Mouse (Mus musculus) neural tube, embryonic 10.5 days (tissue): ENCODE results near the gene Cxcl3.
"Not testable (repeated sequence)": the region's sequence is repeated elsewhere in the genome, so short reads cannot be mapped to it uniquely, and the experiment has no call there.

ENCODE experiments used
- DNase-seq: peaks from one replicate; pipeline ENCODE4 v3.0.0-alpha.2; 2017; ENCODE audit warnings: low spot score; ENCODE audit errors: extremely low spot score

The Cxcl3 gene

GRCm38 (mm10) chr5:90789306-90790073, 3.6 kb downstream of the Cxcl3 start:
- DNase-seq = peak; percentile 15

- DNase-seq = peak; percentile 32
Observed at GRCm38 (mm10) chr5:90790074-90790502, 4.2 kb downstream of the Cxcl3 start.

GRCm38 (mm10) chr5:90794195-90794625, 8.3 kb downstream of the Cxcl3 start, which contains the start of gene Cxcl15:
Gene Cxcl15, plus strand, starts transcription at chr5:90794534.
- DNase-seq = no peak

GRCm38 (mm10) chr5:90795392-90795791, 9.5 kb downstream of the Cxcl3 start:
- DNase-seq = not testable (repeated sequence)

DNA sequence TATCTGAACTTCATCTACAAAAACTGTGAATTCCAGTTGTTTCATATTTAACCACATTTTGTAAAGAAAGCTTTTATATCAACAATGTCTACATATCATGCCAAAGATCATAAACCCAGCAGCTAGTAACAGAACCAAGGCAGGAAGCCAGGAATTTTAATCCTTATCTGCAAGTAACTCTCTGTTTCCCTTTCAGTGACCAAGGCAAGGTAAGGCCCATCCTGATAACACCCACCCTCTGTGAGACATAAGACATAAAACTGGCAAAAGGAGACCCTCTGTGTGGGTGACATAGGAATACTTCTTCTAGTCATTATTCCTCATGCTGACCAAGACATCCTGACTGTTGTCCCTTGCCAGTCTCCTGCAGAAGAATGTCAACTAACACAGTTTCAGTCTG, 18.7 kb downstream of the Cxcl3 start:
- no peak for DNase-seq

DNA sequence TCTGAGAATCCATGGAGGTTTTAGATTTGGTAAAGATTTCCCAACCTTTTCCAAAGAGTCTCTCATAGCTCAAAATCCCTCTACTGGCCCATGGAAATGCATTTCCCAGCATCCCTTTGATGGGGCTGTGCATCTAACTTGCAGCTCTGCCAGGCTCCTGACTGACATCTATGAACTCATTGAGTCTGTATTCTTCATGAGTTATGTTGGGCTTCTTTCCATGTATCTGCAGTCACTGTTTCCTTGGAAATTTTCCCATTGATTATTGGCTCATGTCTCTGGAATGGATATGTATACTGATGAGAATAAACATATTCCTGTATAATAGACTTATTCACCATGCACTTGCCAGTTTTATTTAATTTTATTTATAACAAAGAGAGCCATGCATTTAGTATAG, 20.1 kb downstream of the Cxcl3 start:
- DNase-seq = no peak

GRCm38 (mm10) chr5:90807176-90807950, 21.5 kb downstream of the Cxcl3 start:
- DNase-seq = no peak

- no peak for DNase-seq
Observed at GRCm38 (mm10) chr5:90819756-90820155, 33.9 kb downstream of the Cxcl3 start.

- no peak for DNase-seq
Observed at GRCm38 (mm10) chr5:90832145-90832767, 46.4 kb downstream of the Cxcl3 start.

GRCm38 (mm10) chr5:90832768-90833388, 47.0 kb downstream of the Cxcl3 start:
- no peak for DNase-seq

DNA sequence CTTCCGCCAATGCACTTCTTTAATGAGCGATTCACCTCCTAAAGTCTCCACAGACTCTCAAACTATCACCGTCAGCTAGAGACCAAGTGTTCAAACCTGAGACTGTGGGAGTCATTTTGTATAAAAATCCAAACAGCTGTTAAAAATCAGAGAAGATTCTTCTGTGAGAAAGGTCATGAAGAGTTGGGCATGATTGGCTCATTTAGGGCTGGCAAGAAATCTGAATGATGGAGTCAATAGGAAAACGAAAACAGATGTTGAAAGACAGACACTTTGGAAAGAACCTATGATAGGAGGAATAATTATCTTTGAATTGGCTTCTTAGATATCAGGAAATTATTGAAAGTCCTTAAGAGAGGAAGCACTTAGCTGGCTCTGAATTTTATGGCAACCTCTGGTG, 48.5 kb downstream of the Cxcl3 start:
- DNase-seq = no peak

GRCm38 (mm10) chr5:90838582-90838981, 52.7 kb downstream of the Cxcl3 start:
- no peak for DNase-seq
